Mouse (Mus musculus) limb, embryonic 10.5 days (tissue): ENCODE results near the gene Msh4. TPM values are rescaled to one million over a fixed set of nuclear protein-coding genes. Genes with fewer than 3 reads are reported as not detected.

Experiments used
- DNase-seq: peaks from one replicate; pipeline ENCODE4 v3.0.0-alpha.2; 2017; ENCODE audit warnings: low spot score
- H3K27ac ChIP-seq: fragments of 300-500 bp; sonication (generic); 2 replicates; pipeline ENCODE4 v1.5.1; 2016; ENCODE audit warnings: mild to moderate bottlenecking
- H3K27me3 ChIP-seq: fragments of 300-500 bp; sonication (generic); 2 replicates; pipeline ENCODE4 v1.6.1; 2016; ENCODE audit warnings: low read depth, mild to moderate bottlenecking; ENCODE audit not compliant: poor library complexity, severe bottlenecking
- H3K36me3 ChIP-seq: fragments of 300-500 bp; sonication (generic); 2 replicates; pipeline ENCODE4 v1.6.1; 2016; ENCODE audit warnings: mild to moderate bottlenecking, moderate library complexity
- H3K4me1 ChIP-seq: fragments of 300-500 bp; sonication (generic); 2 replicates; pipeline ENCODE4 v1.6.1; 2016
- H3K4me3 ChIP-seq: fragments of 300-500 bp; sonication (generic); 2 replicates; pipeline ENCODE4 v1.5.1; 2016; ENCODE audit warnings: mild to moderate bottlenecking, moderate library complexity
- H3K9me3 ChIP-seq: fragments of 300-500 bp; sonication (generic); replicated peaks from 2 replicates; pipeline ENCODE4 v1.6.1; 2016; ENCODE audit warnings: mild to moderate bottlenecking
- WGBS: fragments of 180-500 bp; shearing (Covaris S2); methylation state at CpG from one replicate; pipeline ENCODE4 v1.1.7; 2016; 5-methylcytosine and 5-hydroxymethylcytosine counted together
- polyA plus RNA-seq: library from polyadenylated mRNA; unstranded; fragments of >200 nt; fragmentation: Nextera tagmentation; extraction: Ambion mirVana; gene quantifications from 2 replicates; pipeline ENCODE4 v1.2.1, GENCODE M21; 2016

Gene Msh4
- polyA plus RNA-seq, 1 experiment from 2014 or later: 0.06 TPM

GRCm38 (mm10) chr3:153929526-153929925 is 23.6 kb upstream of the Msh4 start:
- Histone ChIP-seq H3K27ac (no peak overlapping the region), H3K4me3 (no peak overlapping the region), H3K9me3 (no peaks in the 10 kb centered on the region), H3K4me1 (no peaks in the 10 kb centered on the region), H3K36me3 (peaks cover 74% of the 10 kb centered on the region), H3K27me3 (no peaks in the 10 kb centered on the region)
- DNase-seq: no peak
- 95% methylated on average over 11 of the region's 11 CpGs for WGBS

- H3K4me1 ChIP-seq: no peaks in the 10 kb centered on the region
- no peaks in the 10 kb centered on the region for H3K27me3 ChIP-seq
- no peaks in the 10 kb centered on the region for H3K9me3 ChIP-seq
- H3K27ac ChIP-seq: no peak overlapping the region
- 88% methylated on average over 7 of the region's 7 CpGs for WGBS
- H3K4me3 ChIP-seq: no peak overlapping the region
- peaks cover 68% of the 10 kb centered on the region for H3K36me3 ChIP-seq
- DNase-seq: no peak
Observed at GRCm38 (mm10) chr3:153926333-153926732, 20.4 kb upstream of the Msh4 start.

- Histone ChIP-seq H3K27me3 (no peaks in the 10 kb centered on the region), H3K4me1 (peaks cover 3% of the 10 kb centered on the region; the same call in 1 of the 2 replicates), H3K4me3 (no peak overlapping the region), H3K9me3 (no peaks in the 10 kb centered on the region), H3K27ac (no peak overlapping the region), H3K36me3 (peaks cover 36% of the 10 kb centered on the region)
- no peak for DNase-seq
- WGBS: 95% methylated on average over 10 of the region's 10 CpGs
Observed at GRCm38 (mm10) chr3:153921147-153921910, 15.4 kb upstream of the Msh4 start.

GRCm38 (mm10) chr3:153917200-153917599 is 11.3 kb upstream of the Msh4 start:
- 14% methylated on average over 1 of the region's 1 CpGs for WGBS
- Histone ChIP-seq H3K36me3 (peaks cover 12% of the 10 kb centered on the region), H3K27me3 (no peaks in the 10 kb centered on the region), H3K27ac (no peak overlapping the region), H3K9me3 (no peaks in the 10 kb centered on the region), H3K4me1 (peaks cover 10% of the 10 kb centered on the region), H3K4me3 (no peak overlapping the region)
- DNase-seq: no peak

DNA sequence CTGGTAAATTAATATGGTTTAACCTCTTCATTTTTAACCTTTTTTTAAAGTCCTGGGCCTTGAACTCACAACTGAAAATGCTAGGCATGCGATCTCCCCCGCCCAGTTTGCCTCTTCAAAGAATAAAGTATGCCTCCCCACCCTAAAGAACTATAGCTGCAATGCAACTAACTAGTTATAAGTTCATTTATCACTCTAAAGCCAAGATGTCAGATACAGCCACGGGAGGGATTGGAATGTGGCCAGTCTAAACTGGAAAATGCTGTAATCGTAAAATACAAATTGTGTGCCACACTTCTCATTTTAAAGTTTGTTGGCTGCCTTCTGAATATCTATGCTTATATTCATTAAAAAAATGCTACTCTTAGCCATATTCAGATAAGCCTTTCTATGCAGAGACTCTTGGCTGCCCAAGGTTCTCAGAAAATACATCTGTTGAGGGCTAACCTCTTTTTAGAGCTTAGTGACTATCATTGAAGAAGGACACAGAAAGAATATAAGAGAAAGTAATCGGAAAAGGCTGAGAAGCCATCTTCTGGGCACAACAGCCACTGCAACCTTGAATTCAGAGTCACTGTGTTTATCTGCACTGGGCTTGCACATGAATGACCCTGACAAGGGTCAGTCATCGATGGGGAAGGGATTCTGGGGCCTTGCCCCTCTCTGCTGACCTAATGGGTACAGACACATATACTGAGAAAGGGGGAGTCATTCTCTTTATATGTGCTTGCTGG is 7.7 kb upstream of the Msh4 start:
- Histone ChIP-seq H3K4me3 (peak overlapping the region; percentile 80), H3K27me3 (no peaks in the 10 kb centered on the region), H3K36me3 (peaks cover 29% of the 10 kb centered on the region), H3K4me1 (peaks cover 41% of the 10 kb centered on the region), H3K27ac (peak overlapping the region; percentile 96), H3K9me3 (no peaks in the 10 kb centered on the region)
- WGBS: 57% methylated on average over 6 of the region's 6 CpGs
- DNase-seq: no peak

GRCm38 (mm10) chr3:153912546-153913509 is 6.9 kb upstream of the Msh4 start, which contains the start of gene Rabggtb:
TSS of gene Rabggtb (minus strand) at chr3:153913009.
- peak within 1 kb of the TSS; percentile 80 for H3K4me3 ChIP-seq
- H3K9me3 ChIP-seq: no peaks in the 10 kb centered on the region
- H3K27me3 ChIP-seq: no peaks in the 10 kb centered on the region
- peaks cover 43% of the 10 kb centered on the region for H3K4me1 ChIP-seq
- DNase-seq: peak; percentile 97
- H3K27ac ChIP-seq: peak within 1 kb of the TSS; percentile 96
- H3K36me3 ChIP-seq: peaks cover 38% of the 10 kb centered on the region
- under 1% methylated on average over 65 of the region's 65 CpGs for WGBS

GRCm38 (mm10) chr3:153911882-153912440 is 6.0 kb upstream of the Msh4 start:
- Histone ChIP-seq H3K4me3 (peak overlapping the region; percentile 80), H3K36me3 (peaks cover 47% of the 10 kb centered on the region), H3K9me3 (no peaks in the 10 kb centered on the region), H3K27me3 (no peaks in the 10 kb centered on the region), H3K27ac (peak overlapping the region; percentile 96), H3K4me1 (peaks cover 40% of the 10 kb centered on the region)
- 5% methylated on average over 12 of the region's 12 CpGs for WGBS
- no peak for DNase-seq

- Histone ChIP-seq H3K27ac (peak overlapping the region; percentile 96), H3K27me3 (no peaks in the 10 kb centered on the region), H3K36me3 (peaks cover 53% of the 10 kb centered on the region), H3K9me3 (no peaks in the 10 kb centered on the region), H3K4me3 (peak overlapping the region; percentile 80), H3K4me1 (peaks cover 40% of the 10 kb centered on the region)
- no peak for DNase-seq
- WGBS: 58% methylated on average over 8 of the region's 8 CpGs
Observed at GRCm38 (mm10) chr3:153911197-153911881, 5.4 kb upstream of the Msh4 start.

DNA sequence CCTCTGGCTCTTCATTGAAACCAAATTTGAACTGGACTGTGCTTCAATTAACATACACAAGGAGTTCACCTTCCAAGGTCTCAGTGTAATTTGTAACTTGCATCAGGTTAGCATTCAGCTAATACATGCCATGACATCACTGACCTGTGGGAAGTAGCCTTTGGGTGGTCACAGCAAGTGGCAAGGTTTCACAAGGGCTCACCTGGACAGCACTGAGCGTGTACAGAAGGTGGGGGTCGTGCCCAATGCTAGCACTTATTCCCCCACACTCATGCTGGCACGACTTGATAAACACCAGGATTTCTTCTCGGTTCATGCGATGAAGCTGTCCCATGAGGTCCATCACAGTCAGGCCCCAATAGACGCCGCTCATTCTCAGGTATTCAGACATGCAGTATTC is 4.6 kb upstream of the Msh4 start:
- DNase-seq: no peak
- H3K4me3 ChIP-seq: peak overlapping the region; percentile 80
- WGBS: 86% methylated on average over 7 of the region's 7 CpGs
- no peaks in the 10 kb centered on the region for H3K9me3 ChIP-seq
- no peak overlapping the region for H3K27ac ChIP-seq
- H3K27me3 ChIP-seq: no peaks in the 10 kb centered on the region
- H3K36me3 ChIP-seq: peaks cover 61% of the 10 kb centered on the region
- H3K4me1 ChIP-seq: peaks cover 44% of the 10 kb centered on the region

- Histone ChIP-seq H3K4me1 (peaks cover 42% of the 10 kb centered on the region), H3K4me3 (no peak overlapping the region), H3K36me3 (peaks cover 77% of the 10 kb centered on the region), H3K27me3 (no peaks in the 10 kb centered on the region), H3K27ac (no peak overlapping the region), H3K9me3 (no peaks in the 10 kb centered on the region)
- DNase-seq: no peak
- WGBS: 90% methylated on average over 5 of the region's 5 CpGs
Observed at GRCm38 (mm10) chr3:153908919-153909318, 3.0 kb upstream of the Msh4 start.

DNA sequence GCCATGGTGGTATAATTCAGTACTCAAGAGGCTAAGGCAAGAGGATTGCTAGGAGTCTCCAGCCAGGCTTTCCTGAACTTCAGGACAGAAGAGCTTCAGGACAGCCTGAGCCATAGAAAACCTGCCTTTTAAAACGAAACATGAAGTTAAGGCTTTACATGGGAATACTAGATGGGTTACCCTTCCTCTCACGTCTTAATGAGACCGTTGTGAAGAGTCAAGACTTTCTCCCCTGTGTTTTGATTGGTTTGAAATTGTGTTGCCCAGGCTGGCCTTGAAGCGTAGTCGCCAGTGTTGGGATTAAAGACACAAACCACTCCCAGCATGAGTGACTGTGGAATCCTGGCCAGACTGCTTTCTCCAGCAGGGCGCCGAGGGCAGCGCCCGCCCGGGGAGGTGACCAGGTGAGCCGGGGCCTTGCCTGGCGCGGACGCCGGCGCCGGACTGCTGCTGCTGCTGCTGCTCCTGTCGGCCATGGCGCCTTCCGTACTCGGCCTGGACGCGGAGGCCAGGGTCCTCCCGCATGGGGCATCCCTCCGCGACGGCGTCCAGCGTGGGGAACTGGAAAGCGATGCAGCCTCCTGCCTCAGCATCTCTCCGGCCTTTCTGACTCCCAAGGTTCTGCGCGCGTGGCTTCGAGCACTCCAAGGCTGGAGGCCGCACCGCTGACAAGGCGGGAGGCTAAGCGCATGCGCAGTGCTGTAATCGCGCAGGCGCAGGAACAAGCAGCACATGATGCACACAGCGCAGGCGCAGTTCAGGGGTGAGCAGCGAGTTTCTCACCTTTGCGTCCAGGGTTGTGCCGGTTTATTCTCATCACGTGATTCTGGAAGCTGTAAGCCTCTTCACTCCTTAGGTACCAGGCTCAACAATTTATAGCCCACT is 445 bp downstream of the Msh4 start:
- DNase-seq: peak; percentile 33
- peaks cover 74% of the 10 kb centered on the region for H3K36me3 ChIP-seq
- no peak overlapping the region; the same call in 1 of the 2 replicates for H3K27ac ChIP-seq
- H3K4me1 ChIP-seq: peaks cover 24% of the 10 kb centered on the region
- 85% methylated on average over 49 of the region's 49 CpGs for WGBS
- no peaks in the 10 kb centered on the region for H3K9me3 ChIP-seq
- H3K4me3 ChIP-seq: no peak overlapping the region
- H3K27me3 ChIP-seq: no peaks in the 10 kb centered on the region
